Mouse (Mus musculus) thymus, postnatal 14 days (tissue): ENCODE data around the gene Prss33.

Experiments
- DNase-seq: peaks from one replicate; pipeline ENCODE4 v3.0.0; 2021

The Prss33 gene

DNA sequence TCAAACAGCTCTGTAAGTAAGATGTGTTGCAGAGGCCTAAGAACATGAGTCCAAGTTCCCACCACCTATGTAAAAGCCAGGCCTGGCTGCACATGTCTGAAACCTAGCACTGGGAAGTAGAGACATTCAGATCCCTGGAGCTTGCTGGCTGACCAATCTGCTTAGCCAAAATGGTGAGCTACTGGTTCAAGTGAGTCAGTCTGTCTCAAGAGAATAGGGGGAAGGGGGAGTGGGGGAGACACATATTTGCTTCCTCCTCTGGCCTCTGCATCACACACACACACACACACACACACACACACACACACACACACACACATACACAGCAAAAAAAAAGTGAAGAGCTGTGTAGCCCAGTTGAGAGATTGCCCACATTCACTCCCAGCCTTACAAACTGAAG lies 52.5 kb downstream of the Prss33 start:
- DNase-seq, result no peak
